Mouse (Mus musculus) bone marrow macrophage, adult 2 months (primary cell): ENCODE data around the gene Fbxl2.

ENCODE experiments used
- CTCF ChIP-seq: IDR thresholded peaks from 2 replicates; pipeline ENCODE4 v1.5.1; 2012; ENCODE audit warnings: low read depth, mild to moderate bottlenecking, low read length, moderate library complexity
- POLR2A ChIP-seq: IDR thresholded peaks from 2 replicates; pipeline ENCODE4 v1.6.1; 2012; ENCODE audit warnings: mild to moderate bottlenecking, low read depth, low read length, borderline replicate concordance

- TF ChIP-seq CTCF (no peak), POLR2A (no peak)
Observed at GRCm38 (mm10) chr9:113915789-113916188, 130.2 kb downstream of the Fbxl2 start.
